Mouse (Mus musculus) MEL (cell line): ENCODE data around the gene Islr2. TPM values are rescaled to one million over a fixed set of nuclear protein-coding genes. Genes with fewer than 3 reads are reported as not detected.

ENCODE experiments used
- DNase-seq: peaks from one replicate; pipeline ENCODE4 v3.0.0; 2011; ENCODE audit warnings: low read depth, low spot score
- H3K27ac ChIP-seq: 2 replicates; pipeline ENCODE4 v1.5.1; 2012; ENCODE audit warnings: low read depth, mild to moderate bottlenecking, control low read depth, low read length, moderate library complexity; ENCODE audit not compliant: control insufficient read depth
- H3K27me3 ChIP-seq, 2 experiments: fragments of 150-350 bp in 1 of 2; sonication (generic) in 1 of 2; 2 replicates each; pipeline ENCODE4 v1.6.1; 2012; ENCODE audit warnings: low read length in 2 of 2, mild to moderate bottlenecking in 2 of 2, improper control_type of control experiment in 1 of 2, moderate library complexity in 1 of 2; ENCODE audit not compliant: insufficient read depth in 2 of 2, control insufficient read depth in 1 of 2
- H3K36me3 ChIP-seq, 2 experiments: 2 replicates each; pipeline ENCODE4 v1.6.1; 2012 to 2014; ENCODE audit warnings: low read length in 2 of 2, improper control_type of control experiment in 1 of 2, inconsistent platforms in 1 of 2, mild to moderate bottlenecking in 1 of 2; ENCODE audit not compliant: insufficient read depth in 2 of 2, control insufficient read depth in 1 of 2
- H3K4me1 ChIP-seq, 2 experiments: fragments of 150-350 bp in 1 of 2; sonication (generic) in 1 of 2; 2 replicates each; pipeline ENCODE4 v1.6.1; 2012; ENCODE audit warnings: low read length in 2 of 2, improper control_type of control experiment in 1 of 2, mild to moderate bottlenecking in 1 of 2; ENCODE audit not compliant: insufficient read depth in 2 of 2, control insufficient read depth in 1 of 2
- H3K4me3 ChIP-seq, 2 experiments: fragments of 150-350 bp in 1 of 2; sonication (generic) in 1 of 2; 2 replicates each; pipeline ENCODE4 v1.5.1; 2012; ENCODE audit warnings: low read depth in 2 of 2, low read length in 2 of 2, mild to moderate bottlenecking in 2 of 2, moderate library complexity in 2 of 2, control low read depth in 1 of 2, improper control_type of control experiment in 1 of 2; ENCODE audit not compliant: control insufficient read depth in 1 of 2, insufficient read depth in 1 of 2
- H3K79me2 ChIP-seq: 2 replicates; pipeline ENCODE4 v1.6.1; 2012; ENCODE audit warnings: mild to moderate bottlenecking, low read length, moderate library complexity; ENCODE audit not compliant: control insufficient read depth, poor library complexity, insufficient read depth
- H3K9ac ChIP-seq: 2 replicates; pipeline ENCODE4 v1.6.1; 2012; ENCODE audit warnings: low read depth, mild to moderate bottlenecking, control low read depth, low read length, moderate library complexity; ENCODE audit not compliant: control insufficient read depth, poor library complexity, severe bottlenecking
- H3K9me3 ChIP-seq: fragments of 150-350 bp; sonication (generic); replicated peaks from 2 replicates; pipeline ENCODE4 v1.6.1; 2012; ENCODE audit warnings: mild to moderate bottlenecking, low read length, improper control_type of control experiment, moderate library complexity; ENCODE audit not compliant: insufficient read depth
- BHLHE40 ChIP-seq: IDR thresholded peaks from 2 replicates; pipeline ENCODE4 v1.6.1; 2012; ENCODE audit warnings: low read depth, mild to moderate bottlenecking, inconsistent platforms, low read length, improper control_type of control experiment, borderline replicate concordance
- E2F4 ChIP-seq: IDR thresholded peaks from 2 replicates; pipeline ENCODE4 v1.6.1; 2011; ENCODE audit warnings: low read depth, low read length, improper control_type of control experiment, borderline replicate concordance
- ELF1 ChIP-seq: IDR thresholded peaks from 2 replicates; pipeline ENCODE4 v1.6.1; 2014; ENCODE audit warnings: low read depth, mild to moderate bottlenecking, inconsistent platforms, low read length, improper control_type of control experiment, moderate library complexity
- EP300 ChIP-seq, 2 experiments: IDR thresholded peaks; 2 replicates each; pipeline ENCODE4 v1.6.1; 2011; ENCODE audit warnings: improper control_type of control experiment in 2 of 2, low read length in 2 of 2, low read depth in 1 of 2, mild to moderate bottlenecking in 1 of 2
- ETS1 ChIP-seq: IDR thresholded peaks from 2 replicates; pipeline ENCODE4 v1.6.1; 2012; ENCODE audit warnings: low read depth, mild to moderate bottlenecking, inconsistent platforms, low read length, improper control_type of control experiment, moderate library complexity
- GATA1 ChIP-seq: IDR thresholded peaks from 2 replicates; pipeline ENCODE4 v1.6.1; 2011; ENCODE audit warnings: low read depth, low read length, improper control_type of control experiment
- HCFC1 ChIP-seq: IDR thresholded peaks from 2 replicates; pipeline ENCODE4 v1.6.1; 2012; ENCODE audit warnings: low read depth, mild to moderate bottlenecking, inconsistent platforms, low read length, improper control_type of control experiment, moderate library complexity
- MAFK ChIP-seq: IDR thresholded peaks from 2 replicates; pipeline ENCODE4 v1.6.1; 2011; ENCODE audit warnings: low read depth, mild to moderate bottlenecking, low read length, improper control_type of control experiment, borderline replicate concordance
- MAZ ChIP-seq: IDR thresholded peaks from 2 replicates; pipeline ENCODE4 v1.6.1; 2012; ENCODE audit warnings: low read depth, mild to moderate bottlenecking, inconsistent platforms, low read length, improper control_type of control experiment
- MXI1 ChIP-seq: IDR thresholded peaks from 2 replicates; pipeline ENCODE4 v1.6.1; 2011; ENCODE audit warnings: mild to moderate bottlenecking, low read depth, low read length, improper control_type of control experiment
- MYC ChIP-seq: IDR thresholded peaks from 2 replicates; pipeline ENCODE4 v1.6.1; 2011; ENCODE audit warnings: low read depth, mild to moderate bottlenecking, low read length, improper control_type of control experiment, moderate library complexity
- NRF1 ChIP-seq: IDR thresholded peaks from 2 replicates; pipeline ENCODE4 v1.6.1; 2014; ENCODE audit warnings: low read depth, mild to moderate bottlenecking, inconsistent platforms, low read length, improper control_type of control experiment, moderate library complexity; ENCODE audit not compliant: poor library complexity, insufficient read depth, severe bottlenecking
- RAD21 ChIP-seq: IDR thresholded peaks from 2 replicates; pipeline ENCODE4 v1.6.1; 2011; ENCODE audit warnings: mild to moderate bottlenecking, low read depth, low read length, improper control_type of control experiment
- RCOR1 ChIP-seq: IDR thresholded peaks from 2 replicates; pipeline ENCODE4 v1.6.1; 2012; ENCODE audit warnings: low read depth, mild to moderate bottlenecking, inconsistent platforms, low read length, improper control_type of control experiment
- SIN3A ChIP-seq: IDR thresholded peaks from 2 replicates; pipeline ENCODE4 v1.6.1; 2012; ENCODE audit warnings: low read length, improper control_type of control experiment, inconsistent platforms
- TAL1 ChIP-seq: IDR thresholded peaks from 2 replicates; pipeline ENCODE4 v1.6.1; 2012; ENCODE audit warnings: mild to moderate bottlenecking, inconsistent platforms, low read length, moderate library complexity, mixed read lengths
- TBP ChIP-seq: IDR thresholded peaks from 2 replicates; pipeline ENCODE4 v1.8.0; 2011; ENCODE audit warnings: low read depth, low read length, improper control_type of control experiment
- TCF12 ChIP-seq: IDR thresholded peaks from 2 replicates; pipeline ENCODE4 v1.6.1; 2014; ENCODE audit warnings: low read depth, mild to moderate bottlenecking, inconsistent platforms, low read length, improper control_type of control experiment, moderate library complexity
- ZMIZ1 ChIP-seq: IDR thresholded peaks from 2 replicates; pipeline ENCODE4 v1.6.1; 2012; ENCODE audit warnings: low read depth, mild to moderate bottlenecking, inconsistent platforms, low read length, improper control_type of control experiment, moderate library complexity
- ZNF384 ChIP-seq: IDR thresholded peaks from 2 replicates; pipeline ENCODE4 v1.6.1; 2012; ENCODE audit warnings: low read depth, mild to moderate bottlenecking, inconsistent platforms, low read length, improper control_type of control experiment
- polyA plus RNA-seq, 2 experiments: library from polyadenylated mRNA; stranded (reverse) in 1 of 2; unstranded in 1 of 2; fragments of >175 nt in 1 of 2; fragments of >200 nt in 1 of 2; gene quantifications; 2 replicates each; pipeline versions ENCODE4 v1.2.1 to v1.2.4; 2012; ENCODE audit warnings: low replicate concordance in 2 of 2, low read depth in 1 of 2; ENCODE audit not compliant: insufficient read length in 2 of 2, insufficient read depth in 1 of 2, missing spikeins in 1 of 2
- total RNA-seq: library from RNA; depleted of rRNA; stranded (reverse); fragments of 300-350 nt; gene quantifications from 2 replicates; pipeline ENCODE4 v1.2.3, GENCODE M21; 2012

Islr2 gene
- total and polyA plus RNA-seq, 3 experiments: 0.15 to 0.17 TPM; not detected in 1

DNA sequence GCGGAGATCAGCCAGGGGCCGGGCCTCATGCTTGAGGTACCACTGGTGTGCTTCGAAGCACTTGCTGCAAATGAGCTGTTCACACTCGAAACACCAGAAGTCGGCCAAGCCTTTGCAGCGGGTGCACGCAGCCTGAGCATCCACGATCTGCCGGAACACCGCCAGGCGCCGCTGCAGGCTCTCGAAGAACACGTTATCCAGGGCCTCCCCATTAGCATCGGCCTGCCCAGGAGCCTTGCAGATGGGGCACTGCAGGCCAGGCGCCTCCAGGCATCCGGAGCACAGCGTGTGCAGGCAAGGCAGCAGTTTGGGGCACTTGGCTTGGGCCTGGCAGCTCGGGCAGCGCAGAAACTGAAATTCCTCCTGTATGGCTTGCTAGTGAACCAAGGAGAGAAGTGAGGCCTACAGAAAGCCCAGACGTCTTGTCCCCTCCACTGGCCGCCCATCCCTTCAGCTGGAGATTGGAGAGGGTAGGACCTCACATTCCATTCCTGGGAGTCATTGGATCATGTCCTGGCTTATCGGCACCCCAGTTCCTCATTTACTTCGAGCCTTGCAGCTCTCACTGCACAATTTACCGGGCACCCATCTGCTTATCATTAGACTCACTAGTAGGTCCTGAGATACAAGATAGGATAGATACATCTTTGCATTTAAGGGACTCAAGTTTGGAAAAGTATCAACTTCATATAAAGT lies 43.1 kb upstream of the Islr2 start (continued):
- TF ChIP-seq MYC: peak; percentile 43; the same call in 1 of the 2 replicates
- peak; percentile 16; the same call in 1 of the 2 replicates for TF ChIP-seq TBP
- TF ChIP-seq HCFC1: no peak
- peak; percentile 92 for TF ChIP-seq GATA1

DNA sequence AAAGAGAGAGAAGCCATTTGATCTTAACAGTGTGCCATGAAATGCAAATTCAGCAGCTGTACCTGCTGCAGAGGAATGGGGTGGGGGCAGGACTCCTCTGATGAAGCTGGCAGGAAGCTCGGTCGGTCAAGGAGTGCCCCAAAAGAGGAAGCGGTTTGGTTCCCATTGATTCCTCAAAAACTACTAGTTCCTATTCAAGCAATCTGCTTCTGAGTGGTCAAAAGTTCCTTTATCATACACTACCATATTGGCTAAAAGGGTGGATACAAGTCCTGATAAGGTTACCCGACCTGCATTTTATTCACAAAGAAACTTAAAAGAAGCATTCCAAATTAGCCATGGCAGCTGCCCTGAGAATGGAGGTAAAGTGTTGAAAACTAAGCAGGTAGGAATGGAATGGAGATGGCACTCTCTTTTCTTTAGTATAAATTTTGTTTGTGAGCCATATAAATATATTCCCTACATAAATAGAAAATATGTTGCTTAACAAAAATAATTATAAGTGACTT lies 42.0 kb upstream of the Islr2 start:
- Histone ChIP-seq H3K9me3 (no peaks in the 10 kb centered on the region), H3K27me3 (no peaks in the 10 kb centered on the region), H3K27ac (peak overlapping the region; percentile 82), H3K36me3 (peaks cover 0 to 49% of the 10 kb centered on the region in 2 experiments; a peak in 3 of 4 replicates), H3K4me3 (peak overlapping the region; percentile 14 to 81; a peak in 2 of 4 replicates), H3K4me1 (peaks cover 19 to 43% of the 10 kb centered on the region in 2 experiments), H3K9ac (peak overlapping the region; percentile 73; the same call in 1 of the 2 replicates), H3K79me2 (peaks cover 48% of the 10 kb centered on the region)
- TF ChIP-seq ZMIZ1 (0 out of 2 replicates have a peak, but pooled peaks have one; percentile 42), MXI1 (no peak), MAFK (peak; percentile 70; the same call in 1 of the 2 replicates), GATA1 (peak; percentile 98), EP300 (IDR thresholded peaks at IDR 0.05; ENCODE audit: low read depth in 1 of 2, low read length in 2 of 2) (peak; percentile 96 to 97), TCF12 (peak; percentile 97), ZNF384 (no peak), RCOR1 (peak; percentile 96), NRF1 (no peak), HCFC1 (peak; percentile 23; the same call in 1 of the 2 replicates), ELF1 (peak; percentile 55; the same call in 1 of the 2 replicates), TAL1 (peak; percentile 90), MYC (peak; percentile 76; the same call in 1 of the 2 replicates), BHLHE40 (0 out of 2 replicates have a peak, but pooled peaks have one; percentile 7), RAD21 (no peak), MAZ (0 out of 2 replicates have a peak, but pooled peaks have one; percentile 52), SIN3A (peak; percentile 85), TBP (0 out of 2 replicates have a peak, but pooled peaks have one; percentile 53), E2F4 (no peak), ETS1 (peak; percentile 94)
- DNase-seq: peak; percentile 84
